Mouse (Mus musculus): ENCODE measurements around the gene Dnah7b.
A peak's percentile ranks its signal among the peaks of the same experiment; 100 is the strongest.
"Not testable (repeated sequence)": the region's sequence is repeated elsewhere in the genome, so short reads cannot be mapped to it uniquely, and the experiment has no call there.

Dnah7b gene

GRCm38 (mm10) chr1:46066015-46066414 is at the start of gene Dnah7b:
Gene Dnah7b, plus strand, starts transcription at chr1:46066315.
- no peak for DNase-seq

DNA sequence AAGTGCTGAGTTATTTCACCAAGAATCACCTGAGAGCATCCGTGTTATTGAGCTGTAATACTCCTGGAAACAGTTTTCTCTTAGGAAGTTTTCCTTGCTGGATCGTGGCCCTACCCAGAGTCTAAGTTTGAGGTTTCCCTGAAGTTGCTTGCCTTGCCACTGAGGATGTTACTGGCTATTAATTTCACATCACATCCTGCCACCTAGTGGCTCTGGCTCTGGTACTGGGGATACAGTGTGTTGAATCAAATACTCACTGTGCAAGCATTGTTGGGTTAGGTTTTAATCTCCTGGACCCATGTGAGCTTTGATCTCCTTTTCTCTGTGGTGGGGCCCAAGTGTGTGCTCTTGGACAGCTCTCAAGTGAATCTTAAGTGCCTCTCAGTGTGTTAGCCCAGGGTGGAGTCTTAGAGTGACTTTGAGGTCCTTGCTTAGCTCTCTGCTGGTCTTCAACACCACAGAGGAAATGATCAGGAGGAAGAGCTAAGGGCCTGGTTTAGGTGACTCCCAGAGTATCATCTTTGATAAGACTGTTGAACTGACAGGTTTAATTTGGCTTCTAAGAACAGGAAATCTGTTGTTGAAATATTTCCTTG is 47.6 kb upstream of the Dnah7b start:
- no peak for DNase-seq

DNA sequence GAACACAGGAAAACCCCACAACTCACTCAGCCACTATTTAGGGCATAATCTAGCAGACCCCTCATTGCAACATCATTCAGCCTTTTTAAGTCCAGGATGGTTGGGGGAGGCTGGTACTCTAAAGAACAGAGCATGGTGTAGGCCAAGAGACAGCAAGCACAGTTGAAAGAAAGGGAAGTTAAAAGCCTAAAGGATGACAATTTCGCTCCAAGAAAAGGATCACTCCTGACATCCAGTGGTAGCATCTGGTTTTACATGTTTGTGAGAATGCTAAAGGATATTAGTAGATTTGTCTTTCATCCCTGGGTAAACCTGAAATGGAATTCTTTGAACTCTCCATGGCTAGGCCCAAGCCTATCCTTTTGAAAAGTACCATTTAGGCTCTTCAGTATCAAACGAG is 43.9 kb upstream of the Dnah7b start:
- DNase-seq = no peak

GRCm38 (mm10) chr1:46031993-46032555 is 34.0 kb upstream of the Dnah7b start:
- no peak for DNase-seq

DNA sequence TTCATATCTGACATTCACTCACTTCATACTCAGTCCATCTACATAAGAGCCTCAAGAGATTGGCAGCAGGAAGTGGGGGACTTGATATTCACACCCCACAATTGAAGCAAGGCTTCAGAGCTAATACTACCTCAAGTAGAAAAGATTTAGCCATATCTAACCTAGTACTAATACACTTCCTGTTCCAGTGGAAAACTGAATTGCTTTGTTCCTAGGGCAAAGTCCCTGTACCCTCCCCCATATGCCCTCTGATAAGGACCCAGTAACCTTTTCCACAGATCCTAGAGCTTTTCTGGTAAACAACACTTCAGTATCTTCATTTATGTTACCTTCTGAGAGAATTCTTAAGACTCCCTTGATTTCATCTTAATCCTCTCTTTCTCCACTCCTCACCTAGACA is 17.9 kb upstream of the Dnah7b start:
- no peak for DNase-seq

GRCm38 (mm10) chr1:46066484-46067251 is 553 bp downstream of the Dnah7b start:
- DNase-seq = peak in 1 of 2 experiments; percentile 2

DNA sequence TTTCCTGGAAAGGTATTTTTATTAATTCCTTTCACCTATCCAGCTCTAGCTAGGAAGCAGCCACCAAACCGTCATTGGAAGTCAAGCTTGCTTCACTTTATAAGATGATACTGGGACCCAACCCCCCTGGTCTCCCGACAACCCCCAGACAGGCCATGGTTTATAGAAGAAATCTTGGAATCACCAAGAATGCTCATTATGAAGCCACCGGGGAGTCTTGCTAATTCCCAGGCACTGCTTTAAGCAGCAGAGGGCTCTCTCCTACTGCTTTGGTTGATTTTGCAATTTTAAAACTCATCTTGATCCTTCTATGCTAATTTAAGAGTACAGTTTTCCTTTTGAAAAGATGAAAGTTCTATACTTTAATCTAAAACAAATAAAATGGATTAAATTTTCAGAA is 2.7 kb downstream of the Dnah7b start:
- DNase-seq = not testable (repeated sequence)

GRCm38 (mm10) chr1:46077891-46078290 is 11.8 kb downstream of the Dnah7b start:
- no peak for DNase-seq

DNA sequence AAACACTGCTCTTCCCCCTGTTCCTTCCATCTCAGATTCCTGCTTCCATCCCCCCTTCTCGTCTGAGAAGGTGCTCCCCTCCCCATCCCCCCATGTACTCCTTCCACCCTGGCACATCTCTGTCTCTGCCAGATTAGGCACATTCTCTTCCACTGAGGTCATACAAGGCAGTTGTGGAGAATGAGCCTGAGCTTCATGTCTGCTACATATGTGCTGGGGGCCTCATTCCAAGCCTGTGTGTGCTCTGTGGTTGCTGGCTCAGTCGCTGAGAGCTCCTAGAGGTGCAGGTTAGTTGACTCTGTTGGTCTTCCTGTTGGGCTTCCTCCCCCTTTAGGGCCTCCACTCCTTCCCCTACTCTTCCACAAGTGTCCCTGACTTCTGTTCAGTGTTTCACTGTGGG is 34.4 kb downstream of the Dnah7b start:
- no peak for DNase-seq

DNA sequence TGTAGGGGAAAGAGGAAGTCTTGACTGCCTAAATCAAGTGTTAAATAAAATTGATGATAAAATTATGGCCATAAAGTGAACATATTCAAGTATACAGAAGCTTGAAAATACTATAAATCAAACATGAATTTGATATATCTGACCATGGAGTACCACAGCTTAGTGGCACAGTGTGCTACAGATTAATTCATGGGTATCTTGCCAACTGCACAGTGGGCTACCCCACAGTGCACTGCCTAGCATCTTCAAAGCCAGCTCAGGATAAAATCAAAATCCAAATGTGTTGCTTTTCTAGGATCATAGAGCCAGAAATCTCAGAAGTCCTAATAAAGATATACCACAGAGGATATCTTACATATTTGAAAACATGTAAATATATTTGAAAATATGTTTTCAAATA is 46.5 kb downstream of the Dnah7b start:
- not testable (repeated sequence) for DNase-seq

GRCm38 (mm10) chr1:46117179-46117578 is 51.1 kb downstream of the Dnah7b start:
- DNase-seq = not testable (repeated sequence)

DNA sequence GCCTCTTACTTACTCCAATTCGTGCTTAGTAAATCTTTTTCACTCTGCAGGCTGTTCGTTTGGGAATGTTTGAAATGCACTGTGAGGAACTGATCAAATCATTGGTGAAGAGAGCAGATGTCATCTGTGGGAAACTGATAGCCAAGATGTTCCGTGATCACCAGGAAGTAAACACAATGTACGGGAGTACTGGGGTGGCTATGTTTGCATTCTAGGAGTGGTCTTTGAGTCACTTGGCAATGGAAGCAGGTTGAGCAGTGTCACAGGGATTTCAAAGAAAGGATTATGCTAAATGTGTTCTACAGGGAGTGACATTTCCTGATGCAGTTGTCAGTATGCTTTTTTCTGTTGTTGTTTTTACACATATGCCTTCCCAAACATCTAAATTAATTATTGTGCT is 61.9 kb downstream of the Dnah7b start:
- no peak for DNase-seq

- not testable (repeated sequence) for DNase-seq
Observed at GRCm38 (mm10) chr1:46196835-46197234, 130.7 kb downstream of the Dnah7b start.

- DNase-seq = not testable (repeated sequence)
Observed at GRCm38 (mm10) chr1:46201169-46201568, 135.1 kb downstream of the Dnah7b start.

DNA sequence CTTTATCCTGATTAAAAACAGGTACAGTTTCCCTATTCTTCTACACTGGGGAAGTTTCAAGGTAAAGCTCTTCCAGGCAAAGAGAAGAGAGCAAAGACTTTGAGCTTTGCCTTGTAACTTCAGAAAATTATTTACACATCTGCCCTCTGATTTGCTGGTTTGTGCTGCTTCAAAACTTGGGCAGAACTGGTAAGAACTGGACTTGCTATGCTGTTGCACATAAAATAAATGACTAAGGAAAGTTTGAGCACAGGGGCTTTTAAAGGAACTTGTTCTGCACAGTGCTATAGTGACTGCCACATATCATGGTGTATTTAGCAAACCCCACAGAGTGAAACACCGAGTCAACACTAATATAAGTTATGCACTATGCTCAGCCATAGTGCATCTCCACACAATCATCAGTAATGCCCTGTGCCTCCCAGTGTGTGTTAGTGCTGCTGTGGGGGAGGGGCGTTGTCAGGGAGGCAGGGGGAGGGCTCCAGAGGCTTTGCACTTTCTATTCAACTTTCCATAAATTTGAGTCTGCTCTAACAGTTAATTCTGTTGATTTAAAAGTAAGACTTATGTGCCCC is 144.0 kb downstream of the Dnah7b start:
- not testable (repeated sequence) for DNase-seq

DNA sequence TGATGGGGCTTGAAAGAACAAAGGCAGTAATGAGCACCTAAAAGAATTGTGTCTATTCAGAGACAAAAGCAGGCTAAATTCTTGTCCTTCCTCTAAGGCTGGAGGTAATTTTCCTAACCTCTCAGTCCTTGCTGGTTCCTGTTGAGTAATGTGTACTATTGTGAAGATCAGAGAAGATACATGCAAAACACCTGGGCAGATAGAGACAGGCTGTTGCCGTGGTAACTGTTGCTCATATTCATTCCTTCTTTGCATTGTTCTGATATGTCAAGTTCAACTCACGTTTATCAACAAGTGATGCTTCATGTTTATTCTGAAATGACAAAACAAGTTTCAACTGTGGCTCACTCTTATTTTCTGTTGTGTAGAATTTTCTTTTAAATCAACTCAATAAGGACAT is 156.6 kb downstream of the Dnah7b start:
- DNase-seq = not testable (repeated sequence)

DNA sequence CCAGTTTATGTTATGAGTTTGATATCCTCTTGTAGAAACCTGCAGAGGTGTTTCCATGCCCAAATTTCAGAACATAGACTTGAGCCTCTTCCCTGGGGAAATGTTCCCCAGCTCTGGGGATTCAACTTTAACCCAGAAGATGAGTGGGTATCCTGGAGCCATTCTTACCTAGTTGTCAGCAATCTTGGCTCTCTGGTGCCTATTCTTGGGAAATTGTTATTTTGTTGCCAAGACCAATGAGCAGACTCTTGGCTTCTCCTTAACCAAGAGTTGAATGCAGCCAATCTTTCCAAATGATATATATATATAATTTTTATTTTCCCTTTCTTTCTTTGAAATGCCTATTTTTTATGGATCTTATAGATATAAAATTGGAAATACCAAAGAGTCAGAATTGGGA is 160.0 kb downstream of the Dnah7b start:
- not testable (repeated sequence) for DNase-seq

DNA sequence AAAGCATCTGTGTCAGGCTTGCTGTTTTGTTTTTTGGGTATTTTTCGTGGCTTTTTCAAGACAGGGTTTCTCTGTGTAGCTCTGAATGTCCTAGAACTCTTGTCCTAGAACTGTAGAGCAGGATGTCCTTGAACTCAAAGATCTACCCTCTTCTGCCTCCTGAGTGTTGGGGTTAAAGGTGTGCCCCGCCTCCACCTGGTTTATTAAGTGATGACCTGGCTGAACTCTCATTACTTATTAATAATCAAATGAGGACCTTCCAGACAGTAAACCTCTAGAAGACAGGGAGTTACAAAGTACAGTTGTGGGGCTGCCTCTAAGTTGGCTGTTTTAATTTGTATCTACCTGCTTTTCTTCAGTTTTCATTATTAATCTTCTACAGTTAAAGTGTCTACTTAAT is 202.7 kb downstream of the Dnah7b start:
- not testable (repeated sequence) for DNase-seq

DNA sequence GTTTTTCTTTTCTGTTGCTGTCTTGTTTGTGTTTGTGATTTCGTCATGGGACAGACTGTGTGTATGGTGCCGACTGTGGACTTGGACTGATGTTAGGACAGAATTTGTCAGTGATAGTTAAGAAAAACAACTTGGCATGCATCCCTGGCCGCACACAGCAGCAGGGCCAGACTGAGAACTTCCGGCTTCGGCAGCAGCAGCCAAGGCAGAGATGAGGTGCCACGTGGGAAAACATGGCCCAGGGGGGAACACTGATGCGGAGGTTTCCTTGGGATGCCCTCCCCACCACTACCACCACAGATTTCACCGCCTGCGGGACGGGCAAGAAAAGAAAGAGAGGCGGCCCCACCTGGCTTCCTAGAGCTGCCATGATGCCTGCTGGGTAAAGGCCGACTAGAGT is 205.8 kb downstream of the Dnah7b start:
- no peak for DNase-seq

DNA sequence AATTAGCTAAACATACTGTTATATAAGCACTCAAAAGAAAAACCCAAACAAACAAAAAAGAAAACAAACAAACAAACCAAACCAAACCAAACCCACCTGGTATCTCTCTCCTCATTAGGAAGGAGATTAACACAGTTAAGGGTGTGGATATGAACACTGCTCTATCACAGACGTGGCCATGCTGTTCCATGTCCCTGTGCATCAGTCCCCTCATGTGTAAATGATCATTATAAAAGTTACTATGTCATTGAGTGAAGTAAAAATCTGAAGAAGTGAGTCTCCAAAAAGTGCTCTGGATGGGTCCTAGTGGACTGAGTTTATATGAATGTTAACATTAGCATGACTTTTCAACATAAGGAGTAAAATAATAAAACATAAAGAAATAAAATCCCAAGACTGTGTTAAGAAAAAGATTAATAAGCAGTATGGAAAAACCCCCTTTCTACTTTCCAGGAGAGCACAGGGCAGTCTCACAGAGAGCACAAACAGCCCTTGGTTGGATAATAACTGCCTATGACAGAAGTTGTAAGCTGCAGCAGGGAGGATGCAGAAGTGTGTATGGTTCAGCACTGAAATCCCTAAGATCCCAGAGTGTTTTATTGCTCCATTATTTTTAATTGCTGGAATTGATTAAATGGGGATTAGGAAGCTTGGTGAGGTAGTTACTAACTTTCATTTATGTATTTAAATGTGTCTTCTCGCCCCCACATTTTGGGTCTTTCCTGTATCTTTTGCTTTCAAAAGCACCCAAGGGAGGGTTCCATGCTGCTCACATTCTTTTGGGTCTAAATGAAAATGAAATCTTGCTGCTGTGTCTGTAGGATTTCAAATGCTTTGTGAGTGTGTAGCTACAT is 212.2 kb downstream of the Dnah7b start:
- not testable (repeated sequence) for DNase-seq

DNA sequence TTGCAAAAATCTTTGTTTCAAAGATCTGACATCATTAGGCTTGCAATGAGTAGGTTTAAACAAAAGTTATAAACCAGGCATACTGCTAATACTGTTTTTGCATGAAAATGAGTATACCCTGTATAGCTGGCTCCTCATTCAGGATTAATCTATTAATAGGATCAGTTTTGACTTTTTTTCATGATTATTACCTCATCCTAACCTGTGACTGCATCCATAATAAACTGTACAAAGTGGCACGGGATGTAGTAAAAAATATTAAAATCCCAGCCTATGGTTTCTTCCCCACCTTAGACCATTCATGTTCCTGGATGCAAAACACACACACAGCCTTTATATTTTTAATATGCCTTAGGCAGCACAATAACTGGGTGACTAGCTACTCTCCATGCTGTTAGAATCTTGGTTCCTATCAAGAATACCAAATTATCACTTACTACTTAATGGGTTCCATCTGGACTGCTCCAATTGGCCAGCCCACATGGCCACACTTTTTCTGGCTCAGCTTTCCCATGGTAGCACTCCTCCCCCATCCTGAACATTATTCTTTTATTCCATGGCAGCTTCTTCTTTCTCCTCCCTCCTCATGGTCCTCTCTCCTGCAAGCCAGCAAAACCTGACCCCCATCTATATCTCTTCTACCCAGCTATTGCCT is 212.9 kb downstream of the Dnah7b start:
- not testable (repeated sequence) for DNase-seq

DNA sequence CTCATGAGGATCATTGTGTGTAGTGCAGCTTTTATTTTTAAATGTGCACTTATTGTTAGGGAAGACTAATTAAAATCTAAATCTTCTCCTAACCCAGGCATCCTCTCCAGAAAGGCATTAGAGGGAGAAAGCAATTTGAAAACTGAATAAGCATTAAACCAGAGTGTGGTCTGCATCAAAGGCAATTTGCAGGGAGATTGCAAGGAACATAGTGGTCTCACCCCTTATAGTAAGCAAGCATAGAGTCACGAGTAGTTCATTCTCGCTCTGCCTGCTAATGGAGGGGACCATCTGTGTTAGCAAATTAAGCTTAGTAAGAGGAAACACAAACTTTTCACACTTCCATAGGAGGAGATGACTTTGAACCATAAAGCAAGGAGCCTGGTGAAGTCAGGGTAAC is 228.3 kb downstream of the Dnah7b start:
- not testable (repeated sequence) for DNase-seq
